Mouse (Mus musculus) heart, adult 2 months (tissue): ENCODE results near the gene Nptn. TPM values are rescaled to one million over a fixed set of nuclear protein-coding genes. Genes with fewer than 3 reads are reported as not detected.

ENCODE experiments used
- DNase-seq, 2 experiments: peaks; one replicate each; pipeline ENCODE4 v3.0.0; 2021
- H3K27ac ChIP-seq: fragments of 200-600 bp; 2 replicates; pipeline ENCODE4 v1.8.1; 2022
- H3K27me3 ChIP-seq: fragments of 200-500 bp; 2 replicates; pipeline ENCODE4 v1.6.1; 2012; ENCODE audit warnings: mild to moderate bottlenecking, low read length, inconsistent platforms, mixed read lengths; ENCODE audit not compliant: control insufficient read depth, insufficient read depth
- H3K36me3 ChIP-seq: fragments of 200-500 bp; 2 replicates; pipeline ENCODE4 v1.6.1; 2012; ENCODE audit warnings: low read length, inconsistent platforms; ENCODE audit not compliant: control insufficient read depth, insufficient read depth
- H3K4me1 ChIP-seq: fragments of 200-500 bp; 2 replicates; pipeline ENCODE4 v1.6.1; 2011; ENCODE audit warnings: low read length; ENCODE audit not compliant: control insufficient read depth, insufficient read depth
- H3K4me3 ChIP-seq: fragments of 200-600 bp; 2 replicates; pipeline ENCODE4 v1.8.1; 2022
- H3K79me2 ChIP-seq: fragments of 200-500 bp; replicated peaks from 2 replicates; pipeline ENCODE4 v1.6.1; 2012; ENCODE audit warnings: mild to moderate bottlenecking, inconsistent platforms, low read length, moderate library complexity, mixed read lengths; ENCODE audit not compliant: control insufficient read depth, insufficient read depth
- H3K9ac ChIP-seq: fragments of 200-500 bp; 2 replicates; pipeline ENCODE4 v1.6.1; 2012; ENCODE audit warnings: low read depth, mild to moderate bottlenecking, control low read depth, inconsistent platforms, low read length, mixed read lengths
- CTCF ChIP-seq: fragments of 200-600 bp; IDR thresholded peaks from 2 replicates; pipeline ENCODE4 v1.8.1; 2022; ENCODE audit warnings: antibody characterized with exemption, mild to moderate bottlenecking, moderate library complexity
- EP300 ChIP-seq: fragments of 200-500 bp; IDR thresholded peaks from 2 replicates; pipeline ENCODE4 v1.6.1; 2011; ENCODE audit warnings: low read depth, low read length, control low read depth; ENCODE audit not compliant: insufficient read depth
- POLR2A ChIP-seq: fragments of 200-500 bp; IDR thresholded peaks from 2 replicates; pipeline ENCODE4 v1.6.1; 2011; ENCODE audit warnings: mild to moderate bottlenecking, low read depth, low read length, control low read depth; ENCODE audit not compliant: insufficient read depth
- WGBS: fragments of 180-500 bp; shearing (Covaris S2); methylation state at CpG from one replicate; pipeline ENCODE4 v1.1.7; 2018; 5-methylcytosine and 5-hydroxymethylcytosine counted together
- intact Hi-C: fragments of 180-260 bp; cut with DNase I; formaldehyde crosslinking; loops from one replicate; pipeline ENCODE4 v1.15.1; 2025
- polyA plus RNA-seq: library from polyadenylated mRNA; depleted of rRNA; stranded (reverse); fragments of >200 nt; gene quantifications from 2 replicates; pipeline ENCODE4 v1.2.3, GENCODE M21; 2012
- total RNA-seq, 2 experiments: library from RNA; stranded (reverse); gene quantifications; 2 replicates each; pipeline ENCODE4 v1.2.3; 2021

Nptn gene
- total and polyA plus RNA-seq, 3 experiments = 123 to 282 (median 124) TPM

- peaks cover 2% of the 10 kb centered on the region; the same call in 1 of the 2 replicates for H3K79me2 ChIP-seq
- WGBS = 57% methylated on average over 1 of the region's 1 CpGs
- H3K36me3 ChIP-seq = peaks cover 20% of the 10 kb centered on the region
- intact Hi-C loops = no loop called here
- H3K4me1 ChIP-seq = peaks cover 11% of the 10 kb centered on the region
- H3K4me3 ChIP-seq = peak overlapping the region; percentile 92; the same call in 1 of the 2 replicates
- H3K9ac ChIP-seq = no peak overlapping the region
- no peak for DNase-seq
- no peaks in the 10 kb centered on the region for H3K27me3 ChIP-seq
- TF ChIP-seq EP300 (no peak), CTCF (no peak), POLR2A (no peak)
- H3K27ac ChIP-seq = peak overlapping the region; percentile 3; the same call in 1 of the 2 replicates
These were observed 2.3 kb downstream of the Nptn start for GRCm38 (mm10) chr9:58584323-58584722.

- H3K79me2 ChIP-seq = peaks cover 7% of the 10 kb centered on the region
- H3K4me3 ChIP-seq = no peak overlapping the region
- TF ChIP-seq POLR2A = no peak
- TF ChIP-seq EP300 = no peak
- TF ChIP-seq CTCF = no peak
- DNase-seq = no peak
- H3K4me1 ChIP-seq = peaks cover 13% of the 10 kb centered on the region
- intact Hi-C loops = no loop called here
- peak overlapping the region; percentile 31; the same call in 1 of the 2 replicates for H3K27ac ChIP-seq
- 28% methylated on average over 4 of the region's 4 CpGs for WGBS
- no peak overlapping the region for H3K9ac ChIP-seq
- H3K36me3 ChIP-seq = peaks cover 38% of the 10 kb centered on the region
- no peaks in the 10 kb centered on the region for H3K27me3 ChIP-seq
These were observed 6.6 kb downstream of the Nptn start for GRCm38 (mm10) chr9:58588657-58589056.

- Histone ChIP-seq H3K27me3 (no peaks in the 10 kb centered on the region), H3K27ac (no peak overlapping the region), H3K4me3 (no peak overlapping the region), H3K79me2 (peaks cover 5% of the 10 kb centered on the region), H3K4me1 (peaks cover 8% of the 10 kb centered on the region), H3K9ac (no peak overlapping the region), H3K36me3 (peaks cover 31% of the 10 kb centered on the region)
- intact Hi-C loops = no loop called here
- WGBS = 76% methylated on average over 1 of the region's 1 CpGs
- DNase-seq = no peak
- TF ChIP-seq CTCF (peak; percentile 55), POLR2A (no peak), EP300 (no peak)
These were observed 13.3 kb downstream of the Nptn start for GRCm38 (mm10) chr9:58595313-58595712.

- peaks cover 5% of the 10 kb centered on the region for H3K79me2 ChIP-seq
- no peak for DNase-seq
- TF ChIP-seq CTCF (no peak), EP300 (no peak), POLR2A (no peak)
- H3K4me3 ChIP-seq = no peak overlapping the region
- no peak overlapping the region for H3K27ac ChIP-seq
- H3K27me3 ChIP-seq = no peaks in the 10 kb centered on the region
- H3K4me1 ChIP-seq = peaks cover 17% of the 10 kb centered on the region
- H3K9ac ChIP-seq = no peak overlapping the region
- peaks cover 29% of the 10 kb centered on the region for H3K36me3 ChIP-seq
- 77% methylated on average over 1 of the region's 1 CpGs for WGBS
- intact Hi-C loops = no loop called here
These were observed 31.8 kb downstream of the Nptn start for GRCm38 (mm10) chr9:58613790-58614189.

GRCm38 (mm10) chr9:58615064-58615938 lies 33.3 kb downstream of the Nptn start:
- Histone ChIP-seq H3K27me3 (no peaks in the 10 kb centered on the region), H3K9ac (no peak overlapping the region), H3K36me3 (peaks cover 36% of the 10 kb centered on the region), H3K4me1 (peaks cover 21% of the 10 kb centered on the region), H3K4me3 (no peak overlapping the region), H3K79me2 (peaks cover 7% of the 10 kb centered on the region; the same call in 1 of the 2 replicates), H3K27ac (no peak overlapping the region)
- intact Hi-C loops = no loop called here
- no peak for TF ChIP-seq EP300
- peak; percentile 47 for TF ChIP-seq CTCF
- TF ChIP-seq POLR2A = no peak
- WGBS = 74% methylated on average over 3 of the region's 3 CpGs
- no peak for DNase-seq

- no peak for TF ChIP-seq EP300
- TF ChIP-seq CTCF = no peak
- TF ChIP-seq POLR2A = no peak
- H3K27me3 ChIP-seq = no peaks in the 10 kb centered on the region
- no peak overlapping the region for H3K27ac ChIP-seq
- no peak for DNase-seq
- no peak overlapping the region for H3K4me3 ChIP-seq
- intact Hi-C loops = no loop called here
- 90% methylated on average over 1 of the region's 1 CpGs for WGBS
- peaks cover 33% of the 10 kb centered on the region for H3K36me3 ChIP-seq
- H3K4me1 ChIP-seq = peaks cover 19% of the 10 kb centered on the region
- no peak overlapping the region for H3K9ac ChIP-seq
- H3K79me2 ChIP-seq = peaks cover 3% of the 10 kb centered on the region; the same call in 1 of the 2 replicates
These were observed 41.0 kb downstream of the Nptn start for GRCm38 (mm10) chr9:58623009-58623408.
